ENCODE assay signal across 7 mouse cellular contexts in the genomic region with DNA sequence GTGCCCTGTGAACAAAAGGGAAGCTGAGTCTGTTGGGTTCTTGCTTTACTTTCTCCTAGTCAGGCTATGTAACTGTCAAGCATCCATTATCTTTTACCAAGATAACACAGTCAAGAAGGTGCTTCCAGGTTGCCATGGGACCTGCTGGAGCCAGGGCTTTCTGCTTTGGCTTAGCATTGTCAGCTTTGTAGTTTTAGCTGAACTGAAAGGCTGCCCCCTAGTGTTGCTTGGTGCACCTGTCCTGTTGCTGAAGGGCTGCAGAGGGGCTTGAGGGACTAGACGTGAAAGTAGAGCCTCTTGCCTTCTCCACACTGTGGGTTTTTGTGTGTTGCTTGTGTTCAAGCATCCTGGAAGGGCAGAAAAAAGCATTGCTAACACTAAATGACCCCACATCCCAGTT.
DNase-seq lines count a peak whose midpoint lies in the region; ATAC-seq and TF ChIP-seq lines count a peak whose summit lies in the region.

No protein-coding gene starts in this region.

- peak; percentile 3 for DNase-seq in kidney, adult 2 months
- peak; percentile 4 for DNase-seq in Patski (ENCODE audit: low read depth, low spot score)
- DNase-seq in brain, adult 2 months (ENCODE audit: low read depth, low spot score) = peak; percentile 59
- peak; percentile 18 for DNase-seq in lung, postnatal 25 days (ENCODE audit: low spot score)
- DNase-seq in c-Kit-positive CD71-positive TER-119-positive erythroid progenitor cells, embryonic 14.5 days (ENCODE audit: low spot score) = no peak

- H3K36me3 ChIP-seq in kidney, adult 2 months (ENCODE audit: control insufficient read depth, insufficient read depth, low read length) = no peaks in the 10 kb centered on the region
- no peaks in the 10 kb centered on the region for H3K36me3 ChIP-seq in kidney, embryonic 15.5 days
- H3K36me3 ChIP-seq in kidney, embryonic 16.5 days (ENCODE audit: insufficient read depth, low read length) = no peaks in the 10 kb centered on the region

- POLR2A ChIA-PET in Patski (lab: Charles Lee) = no interaction called here

- 26% methylated on average over 1 of the region's 1 CpGs for WGBS in kidney, adult 2 months
- 23% methylated on average over 1 of the region's 1 CpGs for WGBS in kidney, embryonic 15.5 days
- WGBS in kidney, embryonic 16.5 days = 0% methylated on average over 1 of the region's 1 CpGs

- no peak for ATAC-seq in kidney, embryonic 15.5 days (replicated peaks; ENCODE audit: low FRiP score)
- ATAC-seq in Patski = no peak
- peak; percentile 65; the same call in 1 of the 2 replicates for ATAC-seq in kidney, embryonic 16.5 days (ENCODE audit: low FRiP score, low TSS enrichment)

- in situ Hi-C loops in Patski (cut with MboI; ENCODE audit: low pct_unique_long_range_greater_than_20kb) = no loop called here

- no peak overlapping the region for H3K4me2 ChIP-seq in kidney, embryonic 15.5 days
- H3K4me2 ChIP-seq in kidney, embryonic 16.5 days (replicated peaks; ENCODE audit: low read depth, low read length) = no peak overlapping the region

- H3K4me1 ChIP-seq in kidney, adult 2 months (ENCODE audit: control insufficient read depth, insufficient read depth, low read length) = no peaks in the 10 kb centered on the region
- H3K4me1 ChIP-seq in kidney, embryonic 15.5 days = no peaks in the 10 kb centered on the region
- no peaks in the 10 kb centered on the region for H3K4me1 ChIP-seq in kidney, embryonic 16.5 days (ENCODE audit: insufficient read depth, low read length)

- peak; percentile 47; the same call in 1 of the 2 replicates for TF ChIP-seq CTCF in kidney, adult 2 months (conservative IDR thresholded peaks at IDR 0.05; ENCODE audit: insufficient read depth, insufficient read length, low read depth, low read length)
- peak; percentile 66 for TF ChIP-seq CTCF in Patski (IDR thresholded peaks at IDR 0.05)

- H3K9me3 ChIP-seq in kidney, embryonic 15.5 days (replicated peaks) = no peaks in the 10 kb centered on the region
- no peaks in the 10 kb centered on the region for H3K9me3 ChIP-seq in kidney, embryonic 16.5 days (ENCODE audit: low read length)

- H3K4me3 ChIP-seq in kidney, adult 2 months (ENCODE audit: insufficient read depth, low read depth, low read length) = no peak overlapping the region
- H3K4me3 ChIP-seq in kidney, embryonic 15.5 days (replicated peaks) = no peak overlapping the region
- H3K4me3 ChIP-seq in kidney, embryonic 16.5 days (ENCODE audit: low read length) = no peak overlapping the region

- H3K27me3 ChIP-seq in kidney, adult 2 months (replicated peaks; ENCODE audit: control insufficient read depth, insufficient read depth, low read length) = no peaks in the 10 kb centered on the region
- no peaks in the 10 kb centered on the region for H3K27me3 ChIP-seq in kidney, embryonic 15.5 days
- no peaks in the 10 kb centered on the region for H3K27me3 ChIP-seq in Patski
- no peaks in the 10 kb centered on the region for H3K27me3 ChIP-seq in kidney, embryonic 16.5 days (ENCODE audit: insufficient read depth, low read length)

- no peak overlapping the region for H3K27ac ChIP-seq in kidney, adult 2 months (ENCODE audit: insufficient read depth, low read depth, low read length)
- no peak overlapping the region for H3K27ac ChIP-seq in kidney, embryonic 15.5 days
- H3K27ac ChIP-seq in kidney, embryonic 16.5 days (ENCODE audit: low read length) = no peak overlapping the region

- no peak for TF ChIP-seq POLR2A in kidney, adult 2 months (IDR thresholded peaks at IDR 0.05; ENCODE audit: low read depth, low read length)

- no peak overlapping the region for H3K9ac ChIP-seq in kidney, embryonic 15.5 days
- no peak overlapping the region for H3K9ac ChIP-seq in kidney, embryonic 16.5 days (replicated peaks; ENCODE audit: low read length)

- CTCF ChIA-PET in Patski (lab: Charles Lee) = interaction anchor here (1.0 to 1.3 kb wide), 3 partner anchors 12 to 853 kb away, joined by 3 to 4 read pairs (median 4); no protein-coding TSS in a partner anchor
